7 mouse cellular contexts compared by ENCODE assay signal in genomic region chr11:120597240-120598235, GRCm38 (mm10). TPM values are rescaled to one million over a fixed set of nuclear protein-coding genes. Genes with fewer than 3 reads are reported as not detected.
DNase-seq lines count a peak whose midpoint lies in the region; ATAC-seq lines count a peak whose summit lies in the region.

No protein-coding gene starts in this region.

- peaks cover 73% of the 10 kb centered on the region for H3K36me3 ChIP-seq in liver, embryonic 12.5 days
- peaks cover 26% of the 10 kb centered on the region for H3K36me3 ChIP-seq in stomach, embryonic 16.5 days (ENCODE audit: control insufficient read depth, insufficient read depth, low read length)

- H3K4me2 ChIP-seq in liver, embryonic 12.5 days: peak overlapping the region; percentile 93
- peak overlapping the region; percentile 94 for H3K4me2 ChIP-seq in stomach, embryonic 16.5 days (ENCODE audit: low read depth, low read length)

- 3% methylated on average over 92 of the region's 99 CpGs for WGBS in liver, embryonic 12.5 days (ENCODE audit: insufficient replicate concordance)
- 2% methylated on average over 99 of the region's 99 CpGs for WGBS in stomach, embryonic 16.5 days

- H3K9me3 ChIP-seq in liver, embryonic 12.5 days (replicated peaks): no peaks in the 10 kb centered on the region
- H3K9me3 ChIP-seq in stomach, embryonic 16.5 days (replicated peaks; ENCODE audit: control insufficient read depth, low read length): no peaks in the 10 kb centered on the region

- DNase-seq in ovary, postnatal 36 days (ENCODE audit: low spot score): peak; percentile 46
- DNase-seq in ovary, postnatal 14 days (ENCODE audit: low spot score): no peak
- DNase-seq in embryo, embryonic 11 days: peak; percentile 24
- peak; percentile 51 for DNase-seq in heart, postnatal 4 days
- no peak for DNase-seq in layer of hippocampus, adult 11-12 months (ENCODE audit: low spot score)

- H3K4me1 ChIP-seq in liver, embryonic 12.5 days: peaks cover 74% of the 10 kb centered on the region
- H3K4me1 ChIP-seq in stomach, embryonic 16.5 days (ENCODE audit: control insufficient read depth, insufficient read depth, low read length): peaks cover 25% of the 10 kb centered on the region

- peak; percentile 30 for ATAC-seq in liver, embryonic 12.5 days
- peak; percentile 5 for ATAC-seq in stomach, embryonic 16.5 days (ENCODE audit: insufficient read depth, low FRiP score)

- peak overlapping the region; percentile 95 for H3K4me3 ChIP-seq in liver, embryonic 12.5 days
- H3K4me3 ChIP-seq in stomach, embryonic 16.5 days (replicated peaks; ENCODE audit: low read length): peak overlapping the region; percentile 96

- H3K27ac ChIP-seq in liver, embryonic 12.5 days: peak overlapping the region; percentile 96
- peak overlapping the region; percentile 90 for H3K27ac ChIP-seq in stomach, embryonic 16.5 days (ENCODE audit: low read length)

- H3K9ac ChIP-seq in liver, embryonic 12.5 days: peak overlapping the region; percentile 100
- peak overlapping the region; percentile 100 for H3K9ac ChIP-seq in stomach, embryonic 16.5 days (ENCODE audit: low read length)

- H3K27me3 ChIP-seq in liver, embryonic 12.5 days (replicated peaks): no peaks in the 10 kb centered on the region
- no peaks in the 10 kb centered on the region for H3K27me3 ChIP-seq in stomach, embryonic 16.5 days (ENCODE audit: control insufficient read depth, insufficient read depth, low read length)

RNA-seq across cellular contexts. Expression of gene Alyref, which starts 0.6 kb away (rescaled TPM):
- total RNA-seq in heart, postnatal 4 days (2021): 100 to 1,000 TPM; 134 TPM
- 542 and 545 TPM in 2 replicates for polyA plus RNA-seq in liver, embryonic 12.5 days (2016; fragmentation: Nextera tagmentation; extraction: Ambion mirVana)
- 37.0 and 55.5 TPM in 2 replicates for polyA plus RNA-seq in stomach, embryonic 16.5 days (2015; fragmentation: Nextera tagmentation; extraction: Ambion mirVana)

RNA-seq across cellular contexts. Expression of gene Anapc11, which starts 0.7 kb away (rescaled TPM):
- total RNA-seq in heart, postnatal 4 days (2021): 100 to 1,000 TPM; 117 to 118 TPM
- 118 and 120 TPM in 2 replicates for polyA plus RNA-seq in liver, embryonic 12.5 days (2016; fragmentation: Nextera tagmentation; extraction: Ambion mirVana)
- polyA plus RNA-seq in stomach, embryonic 16.5 days (2015; fragmentation: Nextera tagmentation; extraction: Ambion mirVana): 176 and 181 TPM in 2 replicates

RNA-seq across cellular contexts. Expression of gene Npb, which starts 10.7 kb away (rescaled TPM):
- total RNA-seq in heart, postnatal 4 days (2021): 1 to 10 TPM; 2.4 to 2.5 TPM
- polyA plus RNA-seq in liver, embryonic 12.5 days (2016; fragmentation: Nextera tagmentation; extraction: Ambion mirVana): 5.0 and 6.6 TPM in 2 replicates
- 14.9 and 19.1 TPM in 2 replicates for polyA plus RNA-seq in stomach, embryonic 16.5 days (2015; fragmentation: Nextera tagmentation; extraction: Ambion mirVana)

RNA-seq across cellular contexts. Expression of gene Arhgdia, which starts 16.1 kb away (rescaled TPM):
- 100 to 1,000 TPM; 296 to 308 TPM for total RNA-seq in heart, postnatal 4 days (2021)
- polyA plus RNA-seq in liver, embryonic 12.5 days (2016; fragmentation: Nextera tagmentation; extraction: Ambion mirVana): 337 and 356 TPM in 2 replicates
- polyA plus RNA-seq in stomach, embryonic 16.5 days (2015; fragmentation: Nextera tagmentation; extraction: Ambion mirVana): 543 and 584 TPM in 2 replicates

RNA-seq across cellular contexts. Expression of gene Pcyt2, which starts 20.2 kb away (rescaled TPM):
- 10 to 100 TPM; 56.8 to 58.1 TPM for total RNA-seq in heart, postnatal 4 days (2021)
- 135 and 142 TPM in 2 replicates for polyA plus RNA-seq in liver, embryonic 12.5 days (2016; fragmentation: Nextera tagmentation; extraction: Ambion mirVana)
- polyA plus RNA-seq in stomach, embryonic 16.5 days (2015; fragmentation: Nextera tagmentation; extraction: Ambion mirVana): 185 and 197 TPM in 2 replicates

Comparison
In these comparisons a context has a peak if more than half of its experiments do, and no peak if none do; other contexts are left out.
1. DNase-seq: peak in ovary, postnatal 36 days (single experiment), embryo, embryonic 11 days (single experiment) and heart, postnatal 4 days (single experiment); none in ovary, postnatal 14 days (single experiment) and layer of hippocampus, adult 11-12 months (single experiment).